Mouse (Mus musculus) embryonic facial prominence, embryonic 14.5 days (tissue): Measurements from ENCODE around the gene Bace2. TPM values are rescaled to one million over a fixed set of nuclear protein-coding genes. Genes with fewer than 3 reads are reported as not detected.

ENCODE experiments used
- ATAC-seq: fragments of 200-750 bp; cut with Nextera tagmentation; 2 replicates; pipeline ENCODE4 v1.8.0; 2017; ENCODE audit warnings: low read depth, moderate number of reproducible peaks, moderate TSS enrichment
- DNase-seq: peaks from one replicate; pipeline ENCODE4 v3.0.0-alpha.2; 2015; ENCODE audit warnings: low spot score
- H3K27ac ChIP-seq: fragments of 300-500 bp; sonication (generic); replicated peaks from 2 replicates; pipeline ENCODE4 v1.5.1; 2014; ENCODE audit warnings: low read depth, mild to moderate bottlenecking, low read length, moderate library complexity
- H3K27me3 ChIP-seq: fragments of 300-500 bp; sonication (generic); replicated peaks from 2 replicates; pipeline ENCODE4 v1.6.1; 2014; ENCODE audit warnings: low read length; ENCODE audit not compliant: control insufficient read depth, insufficient read depth
- H3K36me3 ChIP-seq: fragments of 300-500 bp; sonication (generic); 2 replicates; pipeline ENCODE4 v1.6.1; 2014; ENCODE audit warnings: low read length, mixed read lengths; ENCODE audit not compliant: control insufficient read depth, insufficient read depth
- H3K4me1 ChIP-seq: fragments of 300-500 bp; sonication (generic); 2 replicates; pipeline ENCODE4 v1.6.1; 2014; ENCODE audit warnings: antibody characterized with exemption, low read length; ENCODE audit not compliant: control insufficient read depth, insufficient read depth
- H3K4me2 ChIP-seq: fragments of 300-500 bp; sonication (generic); 2 replicates; pipeline ENCODE4 v1.6.1; 2014; ENCODE audit warnings: low read depth, mild to moderate bottlenecking, low read length, moderate library complexity, mixed read lengths
- H3K4me3 ChIP-seq: fragments of 300-500 bp; sonication (generic); 2 replicates; pipeline ENCODE4 v1.5.1; 2014; ENCODE audit warnings: low read depth, mild to moderate bottlenecking, low read length
- H3K9ac ChIP-seq: fragments of 300-500 bp; sonication (generic); 2 replicates; pipeline ENCODE4 v1.6.1; 2014; ENCODE audit warnings: low read depth, mild to moderate bottlenecking, low read length, moderate library complexity, mixed read lengths
- H3K9me3 ChIP-seq: fragments of 300-500 bp; sonication (generic); 2 replicates; pipeline ENCODE4 v1.6.1; 2016; ENCODE audit warnings: low read length; ENCODE audit not compliant: control insufficient read depth
- WGBS: fragments of 180-500 bp; shearing (Covaris S2); extraction: QIAGEN DNeasy Blood & Tissue Kit; methylation state at CpG from one replicate; pipeline ENCODE4 v1.1.7; 2014; 5-methylcytosine and 5-hydroxymethylcytosine counted together
- polyA plus RNA-seq: library from polyadenylated mRNA; unstranded; fragments of >200 nt; fragmentation: Nextera tagmentation; extraction: Ambion mirVana; gene quantifications from 2 replicates; pipeline ENCODE4 v1.2.1, GENCODE M21; 2014

The Bace2 gene
- polyA plus RNA-seq, 1 experiment from 2014 or later = 20.6 TPM

DNA sequence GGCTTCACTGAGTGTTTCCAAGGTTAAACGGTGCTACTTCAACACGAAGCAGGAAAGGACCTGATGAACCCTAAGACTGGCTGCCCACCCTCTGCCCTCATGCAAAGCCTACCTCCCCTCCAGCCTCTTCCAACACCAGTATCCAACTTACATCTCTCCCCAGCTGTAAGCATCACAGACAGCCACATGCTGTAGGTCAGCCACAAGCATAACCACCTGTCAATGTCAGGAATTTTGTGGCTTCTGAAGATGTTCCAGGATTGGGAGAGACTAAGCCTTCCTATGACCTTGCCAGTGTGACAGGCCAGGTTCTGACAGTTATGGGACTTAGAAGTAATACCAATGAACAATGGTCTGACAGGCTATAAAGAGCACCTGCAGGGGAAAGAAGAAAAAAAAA is 27.9 kb upstream of the Bace2 start:
- no peak overlapping the region for H3K27ac ChIP-seq

DNA sequence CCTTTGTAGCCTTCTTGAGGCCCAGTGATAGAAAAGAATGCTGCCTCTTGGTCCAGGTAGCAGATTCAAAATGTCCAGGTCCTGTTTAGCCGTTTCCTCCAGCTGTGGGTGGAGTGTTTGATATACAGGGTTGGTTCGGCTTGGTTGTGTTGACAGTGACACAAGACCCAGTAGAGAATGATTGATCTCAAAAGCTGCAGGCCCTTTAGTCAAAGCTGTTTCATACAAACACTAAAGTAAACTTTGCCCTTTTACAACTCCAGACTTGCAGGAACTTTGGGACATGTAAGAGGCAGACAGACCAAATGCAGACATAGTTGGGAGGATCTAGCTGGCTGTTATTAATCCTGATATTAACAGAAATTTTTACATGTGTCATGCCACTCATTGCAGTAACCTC is 3.5 kb upstream of the Bace2 start:
- H3K4me2 ChIP-seq = no peak overlapping the region
- H3K4me3 ChIP-seq = no peak overlapping the region
- no peaks in the 10 kb centered on the region; the same call in 1 of the 2 replicates for H3K4me1 ChIP-seq
- WGBS = 82% methylated on average over 2 of the region's 2 CpGs
- DNase-seq (no peak), ATAC-seq (no peak)
- no peak overlapping the region for H3K9ac ChIP-seq
- H3K27me3 ChIP-seq = peaks cover 15% of the 10 kb centered on the region
- H3K36me3 ChIP-seq = no peaks in the 10 kb centered on the region
- no peak overlapping the region for H3K27ac ChIP-seq
- no peaks in the 10 kb centered on the region for H3K9me3 ChIP-seq

More for the DNA sequence above, 27.9 kb upstream of the Bace2 start:
- WGBS = 75% methylated on average over 2 of the region's 2 CpGs
- no peak for ATAC-seq
- Histone ChIP-seq H3K27me3 (no peaks in the 10 kb centered on the region), H3K4me2 (no peak overlapping the region), H3K4me1 (no peaks in the 10 kb centered on the region), H3K4me3 (no peak overlapping the region), H3K9me3 (no peaks in the 10 kb centered on the region), H3K9ac (no peak overlapping the region), H3K36me3 (no peaks in the 10 kb centered on the region)
- no peak for DNase-seq

DNA sequence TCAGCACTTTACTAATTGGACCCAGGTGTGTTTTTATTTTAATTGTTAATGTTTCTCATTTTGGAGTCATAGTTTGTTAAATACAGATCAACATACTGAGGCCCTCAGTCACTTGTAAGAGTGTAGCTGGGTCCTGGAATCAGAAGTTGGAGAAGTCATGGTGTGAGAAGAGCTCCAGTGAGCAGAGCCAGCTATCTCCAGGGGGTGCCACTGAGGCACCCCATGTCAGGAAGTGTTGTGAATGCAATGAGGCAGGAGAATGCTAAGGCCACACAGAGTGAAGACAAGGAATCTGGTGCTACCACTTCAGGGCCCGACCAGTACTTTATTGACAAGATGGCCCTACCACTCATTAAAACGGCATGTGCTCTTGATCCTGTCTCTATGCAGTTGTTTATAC is 1.9 kb upstream of the Bace2 start:
- H3K27me3 ChIP-seq = peaks cover 22% of the 10 kb centered on the region
- WGBS = 68% methylated on average over 2 of the region's 2 CpGs
- no peak overlapping the region for H3K4me3 ChIP-seq
- DNase-seq (no peak), ATAC-seq (no peak)
- no peaks in the 10 kb centered on the region for H3K36me3 ChIP-seq
- no peak overlapping the region for H3K27ac ChIP-seq
- H3K9me3 ChIP-seq = no peaks in the 10 kb centered on the region
- no peak overlapping the region for H3K9ac ChIP-seq
- H3K4me2 ChIP-seq = no peak overlapping the region
- no peaks in the 10 kb centered on the region; the same call in 1 of the 2 replicates for H3K4me1 ChIP-seq

DNA sequence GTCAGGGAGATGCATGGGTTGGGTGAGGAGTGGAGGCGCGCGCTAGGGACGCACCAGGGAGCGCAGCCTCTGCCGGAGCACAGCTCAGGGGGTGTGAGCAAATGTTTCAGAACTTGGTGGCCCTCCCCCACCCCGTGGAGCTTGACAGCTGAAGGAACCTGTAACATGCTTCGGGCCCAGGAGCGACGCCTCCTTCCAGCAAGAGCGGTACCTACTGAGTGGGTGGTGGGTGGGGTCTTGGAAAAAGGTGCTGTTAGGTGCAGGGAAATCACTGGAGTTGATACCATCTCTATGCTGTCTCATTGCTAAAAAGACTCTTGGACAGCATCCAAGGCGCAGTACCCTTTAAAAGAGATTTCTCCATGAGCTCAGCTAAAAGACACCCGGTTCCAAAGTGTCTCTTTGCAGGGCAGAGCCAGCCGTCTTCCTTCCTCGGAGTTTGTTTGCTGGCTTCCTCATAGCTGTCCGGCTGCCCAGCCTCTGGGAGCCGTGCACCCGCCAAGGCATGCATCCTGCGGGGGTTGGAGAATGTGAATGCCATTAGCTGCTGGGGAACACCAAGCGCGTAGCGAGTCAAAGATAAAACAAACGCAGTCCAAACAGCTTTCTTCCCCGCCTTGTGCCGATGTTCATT is 763 bp downstream of the Bace2 start:
- H3K27me3 ChIP-seq = peaks cover 22% of the 10 kb centered on the region
- no peak overlapping the region for H3K27ac ChIP-seq
- ATAC-seq = peak; percentile 67

DNA sequence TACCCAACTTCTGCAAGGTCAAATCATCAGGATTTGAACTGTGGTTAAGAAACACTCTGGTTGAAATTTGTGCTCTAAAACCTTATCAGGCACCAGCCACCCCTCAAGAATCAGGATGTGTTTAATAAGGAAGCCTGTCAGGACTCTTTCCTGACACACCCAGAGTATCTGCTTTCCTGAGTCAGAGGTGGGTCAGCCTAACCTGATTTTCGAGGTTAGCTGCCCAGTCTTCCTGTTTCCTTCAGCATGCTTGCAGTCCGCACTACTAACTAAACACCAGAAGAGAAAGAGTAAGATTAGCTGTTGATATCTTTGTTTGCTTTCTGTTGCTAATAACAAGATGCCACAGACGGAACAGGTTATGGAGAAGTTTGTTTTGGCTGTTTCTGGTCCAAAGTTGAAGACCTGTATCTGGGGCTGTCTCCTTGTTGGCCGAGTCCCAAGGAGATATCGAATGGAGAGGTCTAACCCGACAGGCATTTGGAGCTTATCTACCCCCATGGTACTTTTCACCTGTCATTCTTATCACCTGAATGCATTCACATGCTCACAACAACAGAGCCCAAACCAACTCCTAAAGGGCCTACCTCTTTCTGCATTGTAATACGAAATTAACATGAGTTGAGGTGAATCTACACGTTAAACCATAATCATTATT is 5.8 kb downstream of the Bace2 start:
- no peak overlapping the region for H3K9ac ChIP-seq
- no peak overlapping the region for H3K4me2 ChIP-seq
- H3K36me3 ChIP-seq = no peaks in the 10 kb centered on the region
- H3K9me3 ChIP-seq = no peaks in the 10 kb centered on the region
- no peak overlapping the region for H3K27ac ChIP-seq
- no peak overlapping the region for H3K4me3 ChIP-seq
- 79% methylated on average over 8 of the region's 8 CpGs for WGBS
- peaks cover 7% of the 10 kb centered on the region for H3K27me3 ChIP-seq
- DNase-seq (peak; percentile 12), ATAC-seq (no peak)
- H3K4me1 ChIP-seq = no peaks in the 10 kb centered on the region; the same call in 1 of the 2 replicates

More for the DNA sequence above, 763 bp downstream of the Bace2 start:
- Histone ChIP-seq H3K36me3 (no peaks in the 10 kb centered on the region), H3K4me1 (no peaks in the 10 kb centered on the region; the same call in 1 of the 2 replicates), H3K4me2 (peak overlapping the region; percentile 100), H3K9ac (peak overlapping the region; percentile 62), H3K4me3 (peak overlapping the region; percentile 62), H3K9me3 (no peaks in the 10 kb centered on the region)
- DNase-seq = peak; percentile 65
- WGBS = under 1% methylated on average over 25 of the region's 25 CpGs

DNA sequence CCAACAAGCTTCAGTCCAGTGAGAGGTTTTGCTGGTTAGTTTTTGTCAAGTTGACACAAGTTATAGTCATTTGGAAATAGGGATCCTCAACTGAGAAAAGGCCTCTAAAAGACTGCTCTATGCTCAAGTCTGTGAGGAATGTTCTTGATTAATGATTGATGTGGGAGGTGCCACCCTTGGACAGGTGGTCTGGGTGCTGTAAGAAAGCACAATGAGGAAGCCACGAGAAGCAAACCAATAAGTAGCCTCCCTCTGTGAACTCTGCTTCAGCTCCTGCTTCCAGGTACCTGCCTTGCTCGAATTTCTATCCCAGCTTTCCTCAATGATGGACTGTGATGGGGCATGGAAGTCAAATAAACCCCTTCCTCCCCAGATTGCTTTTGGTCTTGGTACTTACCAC is 9.6 kb downstream of the Bace2 start:
- Histone ChIP-seq H3K9ac (no peak overlapping the region), H3K9me3 (no peaks in the 10 kb centered on the region), H3K27me3 (no peaks in the 10 kb centered on the region), H3K4me1 (no peaks in the 10 kb centered on the region), H3K36me3 (no peaks in the 10 kb centered on the region), H3K4me2 (no peak overlapping the region), H3K27ac (no peak overlapping the region), H3K4me3 (no peak overlapping the region)
- DNase-seq (no peak), ATAC-seq (no peak)
- 31% methylated on average over 2 of the region's 2 CpGs for WGBS

DNA sequence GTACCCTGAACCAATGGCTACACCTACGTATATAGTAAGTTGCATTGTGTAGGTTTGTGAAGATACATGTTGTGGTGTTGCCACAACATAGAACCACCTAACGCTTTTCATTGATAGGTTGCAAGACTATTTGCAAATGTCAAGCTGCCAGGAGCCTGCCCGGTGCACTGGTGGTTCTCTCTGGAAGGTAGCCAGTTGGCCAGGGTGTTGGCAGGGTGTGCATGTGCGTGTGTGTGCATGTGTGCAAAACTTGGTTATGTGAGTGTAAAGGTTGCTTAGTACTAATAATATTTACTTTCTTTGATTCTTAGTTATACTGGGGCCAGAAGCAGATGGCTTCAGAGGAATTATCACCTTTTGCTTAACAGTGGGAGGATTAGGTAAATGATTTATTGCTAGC is 13.7 kb downstream of the Bace2 start:
- DNase-seq = no peak
- ATAC-seq = no peak
- no peaks in the 10 kb centered on the region for H3K27me3 ChIP-seq
- no peak overlapping the region for H3K9ac ChIP-seq
- no peak overlapping the region for H3K4me3 ChIP-seq
- no peaks in the 10 kb centered on the region for H3K9me3 ChIP-seq
- H3K27ac ChIP-seq = no peak overlapping the region
- H3K4me2 ChIP-seq = no peak overlapping the region
- WGBS = 88% methylated on average over 4 of the region's 4 CpGs
- no peaks in the 10 kb centered on the region for H3K4me1 ChIP-seq
- H3K36me3 ChIP-seq = no peaks in the 10 kb centered on the region

DNA sequence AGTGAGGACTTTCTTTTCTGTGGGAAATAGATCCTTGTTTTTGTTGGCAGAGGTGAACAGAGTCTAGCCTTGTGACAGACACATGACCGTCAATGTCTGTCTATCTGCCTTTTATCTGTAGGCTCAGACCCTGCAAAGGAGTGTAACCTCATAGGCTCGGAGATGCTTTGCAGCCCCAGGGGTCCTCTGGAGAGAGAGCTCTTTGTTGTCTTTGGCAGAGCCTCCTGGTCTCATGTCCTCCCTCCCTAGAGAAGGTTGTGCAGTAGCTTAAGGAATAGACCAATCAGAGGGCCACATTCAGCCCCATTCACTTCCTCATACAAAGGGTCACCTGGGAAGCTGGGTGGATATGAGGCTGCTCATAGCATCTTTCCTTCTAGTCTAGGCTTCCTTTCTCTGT is 31.4 kb downstream of the Bace2 start:
- Histone ChIP-seq H3K36me3 (no peaks in the 10 kb centered on the region), H3K9ac (no peak overlapping the region), H3K4me3 (no peak overlapping the region), H3K4me2 (no peak overlapping the region), H3K27ac (no peak overlapping the region), H3K27me3 (no peaks in the 10 kb centered on the region), H3K9me3 (no peaks in the 10 kb centered on the region), H3K4me1 (no peaks in the 10 kb centered on the region)
- DNase-seq (peak; percentile 17), ATAC-seq (no peak)
- 21% methylated on average over 2 of the region's 2 CpGs for WGBS

DNA sequence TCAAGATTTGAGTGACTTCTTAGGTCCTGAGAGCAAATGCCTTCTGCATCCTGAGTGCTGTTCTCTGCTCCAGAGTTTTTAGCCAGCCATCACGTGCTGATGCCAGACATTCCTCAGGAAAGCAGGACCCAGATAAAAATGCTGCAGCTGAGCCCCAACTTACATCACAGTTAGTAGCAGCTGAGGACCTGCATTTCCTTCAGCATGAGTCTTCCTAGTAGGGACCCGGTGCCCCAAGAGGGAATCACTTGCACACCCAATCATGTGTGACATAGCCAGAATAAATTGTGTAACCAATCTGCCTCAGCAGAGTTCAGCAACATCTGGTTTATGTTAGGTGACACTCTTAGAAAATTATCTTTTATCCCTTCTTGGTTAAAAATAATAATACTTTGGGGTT is 34.7 kb downstream of the Bace2 start:
- no peaks in the 10 kb centered on the region for H3K4me1 ChIP-seq
- WGBS = 24% methylated on average over 2 of the region's 2 CpGs
- H3K27me3 ChIP-seq = no peaks in the 10 kb centered on the region
- H3K27ac ChIP-seq = no peak overlapping the region
- no peak overlapping the region for H3K4me3 ChIP-seq
- peak; percentile 49 for DNase-seq
- no peak overlapping the region for H3K9ac ChIP-seq
- H3K36me3 ChIP-seq = no peaks in the 10 kb centered on the region
- no peaks in the 10 kb centered on the region for H3K9me3 ChIP-seq
- no peak overlapping the region for H3K4me2 ChIP-seq
- ATAC-seq = no peak
